Mouse (Mus musculus) megakaryocyte, embryonic 14.5 days (primary cell): ENCODE data around the gene Ube2d1. TPM values are rescaled to one million over a fixed set of nuclear protein-coding genes. Genes with fewer than 3 reads are reported as not detected.

Experiments
- H3K27me3 ChIP-seq: replicated peaks from 2 replicates; pipeline ENCODE3; 2012; ENCODE audit warnings: inconsistent platforms
- H3K36me3 ChIP-seq: replicated peaks from 2 replicates; pipeline ENCODE3; 2012; ENCODE audit warnings: low read length, inconsistent platforms, mixed read lengths
- H3K4me1 ChIP-seq: 2 replicates; pipeline ENCODE4 v1.6.1; 2012; ENCODE audit warnings: inconsistent platforms
- H3K4me3 ChIP-seq: replicated peaks from 2 replicates; pipeline ENCODE3; 2012; ENCODE audit warnings: moderate library complexity, mild to moderate bottlenecking, inconsistent platforms
- H3K9me3 ChIP-seq: 2 replicates; pipeline ENCODE4 v1.6.1; 2012; ENCODE audit warnings: inconsistent platforms
- FLI1 ChIP-seq: IDR thresholded peaks from 2 replicates; pipeline ENCODE4 v1.6.1; 2012; ENCODE audit warnings: low read length, inconsistent platforms, mixed read lengths
- GATA1 ChIP-seq: IDR thresholded peaks from 3 replicates; pipeline ENCODE4 v1.6.1; 2012; ENCODE audit warnings: mixed read lengths, low read length, inconsistent platforms, borderline replicate concordance
- polyA plus RNA-seq: library from polyadenylated mRNA; stranded (reverse); fragments of >175 nt; gene quantifications from 2 replicates; pipeline ENCODE4 v1.2.3, GENCODE M21; 2012; ENCODE audit warnings: low replicate concordance; ENCODE audit not compliant: insufficient read depth

Gene Ube2d1
- polyA plus RNA-seq, 1 experiment: 5.0 TPM

- Histone ChIP-seq H3K36me3 (peaks cover 50% of the 10 kb centered on the region), H3K9me3 (no peaks in the 10 kb centered on the region), H3K27me3 (no peaks in the 10 kb centered on the region), H3K4me3 (no peak overlapping the region), H3K4me1 (peaks cover 14% of the 10 kb centered on the region)
- TF ChIP-seq GATA1 (no peak), FLI1 (no peak)
Observed at GRCm38 (mm10) chr10:71258943-71259342, 26.1 kb downstream of the Ube2d1 start.

GRCm38 (mm10) chr10:71258516-71258915 is 26.5 kb downstream of the Ube2d1 start:
- Histone ChIP-seq H3K9me3 (no peaks in the 10 kb centered on the region), H3K27me3 (no peaks in the 10 kb centered on the region), H3K4me1 (peaks cover 11% of the 10 kb centered on the region; the same call in 1 of the 2 replicates), H3K36me3 (peaks cover 50% of the 10 kb centered on the region), H3K4me3 (no peak overlapping the region)
- TF ChIP-seq FLI1: no peak
- TF ChIP-seq GATA1: no peak

GRCm38 (mm10) chr10:71253147-71253546 is 31.9 kb downstream of the Ube2d1 start:
- TF ChIP-seq FLI1 (no peak), GATA1 (no peak)
- H3K4me3 ChIP-seq: no peak overlapping the region
- no peaks in the 10 kb centered on the region for H3K9me3 ChIP-seq
- no peaks in the 10 kb centered on the region for H3K27me3 ChIP-seq
- peaks cover 11% of the 10 kb centered on the region for H3K4me1 ChIP-seq
- H3K36me3 ChIP-seq: peaks cover 19% of the 10 kb centered on the region

- H3K27me3 ChIP-seq: no peaks in the 10 kb centered on the region
- TF ChIP-seq GATA1 (no peak), FLI1 (no peak)
- no peak overlapping the region for H3K4me3 ChIP-seq
- H3K9me3 ChIP-seq: no peaks in the 10 kb centered on the region
- H3K4me1 ChIP-seq: peaks cover 11% of the 10 kb centered on the region
- peaks cover 17% of the 10 kb centered on the region for H3K36me3 ChIP-seq
Observed at GRCm38 (mm10) chr10:71252421-71252820, 32.6 kb downstream of the Ube2d1 start.

GRCm38 (mm10) chr10:71251846-71252245 is 33.2 kb downstream of the Ube2d1 start:
- Histone ChIP-seq H3K4me3 (no peak overlapping the region), H3K9me3 (no peaks in the 10 kb centered on the region), H3K36me3 (peaks cover 15% of the 10 kb centered on the region), H3K4me1 (peaks cover 11% of the 10 kb centered on the region), H3K27me3 (no peaks in the 10 kb centered on the region)
- TF ChIP-seq FLI1 (no peak), GATA1 (no peak)

- no peaks in the 10 kb centered on the region for H3K9me3 ChIP-seq
- TF ChIP-seq FLI1 (no peak), GATA1 (no peak)
- H3K4me3 ChIP-seq: no peak overlapping the region
- peaks cover 2% of the 10 kb centered on the region for H3K27me3 ChIP-seq
- H3K4me1 ChIP-seq: peaks cover 7% of the 10 kb centered on the region
- H3K36me3 ChIP-seq: peaks cover 12% of the 10 kb centered on the region
Observed at GRCm38 (mm10) chr10:71251256-71251655, 33.8 kb downstream of the Ube2d1 start.

GRCm38 (mm10) chr10:71250472-71250871 is 34.6 kb downstream of the Ube2d1 start:
- Histone ChIP-seq H3K27me3 (peaks cover 3% of the 10 kb centered on the region), H3K4me1 (peaks cover 5% of the 10 kb centered on the region), H3K9me3 (no peaks in the 10 kb centered on the region), H3K36me3 (peaks cover 9% of the 10 kb centered on the region), H3K4me3 (peak overlapping the region; percentile 23)
- TF ChIP-seq GATA1 (no peak), FLI1 (no peak)

GRCm38 (mm10) chr10:71249086-71249880 is 35.8 kb downstream of the Ube2d1 start:
- no peak for TF ChIP-seq GATA1
- no peak for TF ChIP-seq FLI1
- H3K4me1 ChIP-seq: peaks cover 5% of the 10 kb centered on the region

GRCm38 (mm10) chr10:71246956-71247355 is 38.1 kb downstream of the Ube2d1 start:
- no peak overlapping the region for H3K4me3 ChIP-seq
- no peaks in the 10 kb centered on the region for H3K9me3 ChIP-seq
- H3K36me3 ChIP-seq: no peaks in the 10 kb centered on the region
- TF ChIP-seq GATA1 (no peak), FLI1 (no peak)
- H3K4me1 ChIP-seq: peaks cover 5% of the 10 kb centered on the region
- peaks cover 20% of the 10 kb centered on the region for H3K27me3 ChIP-seq

More at GRCm38 (mm10) chr10:71249086-71249880, 35.8 kb downstream of the Ube2d1 start:
- Histone ChIP-seq H3K27me3 (peaks cover 8% of the 10 kb centered on the region), H3K36me3 (peaks cover under 1% of the 10 kb centered on the region), H3K9me3 (no peaks in the 10 kb centered on the region), H3K4me3 (no peak overlapping the region)

GRCm38 (mm10) chr10:71239479-71240120 is 45.5 kb downstream of the Ube2d1 start:
- TF ChIP-seq FLI1 (no peak), GATA1 (no peak)
- peaks cover 39% of the 10 kb centered on the region for H3K4me1 ChIP-seq
- peaks cover 16% of the 10 kb centered on the region for H3K27me3 ChIP-seq
- no peaks in the 10 kb centered on the region for H3K9me3 ChIP-seq
- H3K36me3 ChIP-seq: peaks cover 15% of the 10 kb centered on the region
- peak overlapping the region; percentile 82 for H3K4me3 ChIP-seq

GRCm38 (mm10) chr10:71238240-71238554 is 46.9 kb downstream of the Ube2d1 start, which contains the start of gene Tfam:
Gene Tfam, minus strand, starts transcription at chr10:71238280.
- TF ChIP-seq FLI1 (no peak), GATA1 (no peak)
- Histone ChIP-seq H3K27me3 (peaks cover 6% of the 10 kb centered on the region), H3K9me3 (no peaks in the 10 kb centered on the region), H3K4me3 (peak within 1 kb of the TSS; percentile 96), H3K36me3 (peaks cover 29% of the 10 kb centered on the region), H3K4me1 (peaks cover 39% of the 10 kb centered on the region)
